Mouse (Mus musculus) liver, postnatal 0 days (tissue): ENCODE results near the gene Uhrf1bp1l. TPM values are rescaled to one million over a fixed set of nuclear protein-coding genes. Genes with fewer than 3 reads are reported as not detected.

Experiments
- ATAC-seq: fragments of 200-750 bp; cut with Nextera tagmentation; 2 replicates; pipeline ENCODE4 v1.8.0; 2017; ENCODE audit warnings: mild to moderate bottlenecking, moderate library complexity
- DNase-seq: peaks from one replicate; pipeline ENCODE4 v3.0.0-alpha.2; 2016
- H3K27ac ChIP-seq: fragments of 300-500 bp; sonication (generic); 2 replicates; pipeline ENCODE4 v1.5.1; 2014; ENCODE audit warnings: antibody characterized with exemption, moderate library complexity, mild to moderate bottlenecking, low read depth
- H3K27me3 ChIP-seq: fragments of 300-500 bp; sonication (generic); 2 replicates; pipeline ENCODE4 v1.6.1; 2014; ENCODE audit warnings: low read length, control low read depth, mixed read lengths; ENCODE audit not compliant: insufficient read depth
- H3K36me3 ChIP-seq: fragments of 300-500 bp; sonication (generic); replicated peaks from 2 replicates; pipeline ENCODE4 v1.6.1; 2014; ENCODE audit warnings: mild to moderate bottlenecking, control low read depth, low read length, moderate library complexity, mixed read lengths; ENCODE audit not compliant: insufficient read depth
- H3K4me1 ChIP-seq: fragments of 300-500 bp; sonication (generic); 2 replicates; pipeline ENCODE4 v1.6.1; 2014; ENCODE audit warnings: antibody characterized with exemption, mild to moderate bottlenecking, control low read depth; ENCODE audit not compliant: insufficient read depth
- H3K4me2 ChIP-seq: fragments of 300-500 bp; sonication (generic); 2 replicates; pipeline ENCODE4 v1.6.1; 2014; ENCODE audit warnings: low read depth, mild to moderate bottlenecking, low read length, moderate library complexity, mixed read lengths
- H3K4me3 ChIP-seq: fragments of 300-500 bp; sonication (generic); 2 replicates; pipeline ENCODE4 v1.5.1; 2014; ENCODE audit warnings: low read depth, low read length
- H3K9ac ChIP-seq: fragments of 300-500 bp; sonication (generic); replicated peaks from 2 replicates; pipeline ENCODE4 v1.6.1; 2014; ENCODE audit warnings: mild to moderate bottlenecking, moderate library complexity
- H3K9me3 ChIP-seq: fragments of 300-500 bp; sonication (generic); 2 replicates; pipeline ENCODE4 v1.6.1; 2016; ENCODE audit warnings: mild to moderate bottlenecking, control low read depth, low read length, mixed read lengths
- CTCF ChIP-seq: sonication (generic); IDR thresholded peaks from 2 replicates; pipeline ENCODE4 v1.5.1; 2016; ENCODE audit warnings: antibody characterized with exemption, low read depth
- EP300 ChIP-seq: IDR thresholded peaks from 2 replicates; pipeline ENCODE4 v1.6.1; 2016; ENCODE audit warnings: antibody characterized with exemption, low read depth, mild to moderate bottlenecking
- WGBS: fragments of 180-500 bp; shearing (Covaris S2); extraction: QIAGEN DNeasy Blood & Tissue Kit; methylation state at CpG from one replicate; pipeline ENCODE4 v1.1.7; 2014; ENCODE audit not compliant: insufficient replicate concordance; 5-methylcytosine and 5-hydroxymethylcytosine counted together
- polyA plus RNA-seq: library from polyadenylated mRNA; unstranded; fragments of >200 nt; fragmentation: Nextera tagmentation; extraction: Ambion mirVana; gene quantifications from 2 replicates; pipeline ENCODE4 v1.2.1, GENCODE M21; 2015

Gene Uhrf1bp1l
- polyA plus RNA-seq, 1 experiment from 2014 or later, result 14.7 TPM

GRCm38 (mm10) chr10:89838834-89839233 is 94.0 kb downstream of the Uhrf1bp1l start:
- no peaks in the 10 kb centered on the region for H3K9me3 ChIP-seq
- H3K36me3 ChIP-seq, result no peaks in the 10 kb centered on the region
- no peaks in the 10 kb centered on the region for H3K27me3 ChIP-seq
- WGBS, result 57% methylated on average over 3 of the region's 3 CpGs
- no peak for TF ChIP-seq CTCF
- TF ChIP-seq EP300, result no peak
- no peak overlapping the region for H3K4me2 ChIP-seq
- H3K4me1 ChIP-seq, result no peaks in the 10 kb centered on the region
- no peak overlapping the region for H3K9ac ChIP-seq
- H3K27ac ChIP-seq, result no peak overlapping the region
- DNase-seq, result no peak
- H3K4me3 ChIP-seq, result no peak overlapping the region
- peak; percentile 64 for ATAC-seq

- DNase-seq, result no peak
- Histone ChIP-seq H3K9me3 (0 out of 2 replicates have a peak, but pooled peaks cover 2% of the 10 kb centered on the region), H3K36me3 (no peaks in the 10 kb centered on the region), H3K27ac (no peak overlapping the region), H3K4me1 (no peaks in the 10 kb centered on the region), H3K4me2 (no peak overlapping the region), H3K4me3 (no peak overlapping the region), H3K9ac (no peak overlapping the region), H3K27me3 (no peaks in the 10 kb centered on the region)
- TF ChIP-seq EP300 (no peak), CTCF (no peak)
- WGBS, result 77% methylated on average over 6 of the region's 6 CpGs
- no peak for ATAC-seq
Observed at GRCm38 (mm10) chr10:89850951-89851350, 106.2 kb downstream of the Uhrf1bp1l start.

GRCm38 (mm10) chr10:89855251-89855875 is 110.6 kb downstream of the Uhrf1bp1l start:
- no peaks in the 10 kb centered on the region for H3K4me1 ChIP-seq
- ATAC-seq, result no peak
- WGBS, result 78% methylated on average over 5 of the region's 5 CpGs
- H3K9me3 ChIP-seq, result no peaks in the 10 kb centered on the region
- TF ChIP-seq EP300, result no peak
- no peaks in the 10 kb centered on the region for H3K36me3 ChIP-seq
- no peak overlapping the region for H3K27ac ChIP-seq
- H3K4me3 ChIP-seq, result no peak overlapping the region
- DNase-seq, result no peak
- no peak overlapping the region for H3K9ac ChIP-seq
- H3K27me3 ChIP-seq, result no peaks in the 10 kb centered on the region
- H3K4me2 ChIP-seq, result no peak overlapping the region

- H3K4me1 ChIP-seq, result no peaks in the 10 kb centered on the region
- H3K4me2 ChIP-seq, result no peak overlapping the region
- 83% methylated on average over 7 of the region's 7 CpGs for WGBS
- TF ChIP-seq EP300 (no peak), CTCF (no peak)
- no peaks in the 10 kb centered on the region for H3K9me3 ChIP-seq
- no peak overlapping the region for H3K4me3 ChIP-seq
- no peaks in the 10 kb centered on the region for H3K36me3 ChIP-seq
- no peak overlapping the region for H3K9ac ChIP-seq
- no peak for ATAC-seq
- H3K27me3 ChIP-seq, result no peaks in the 10 kb centered on the region
- H3K27ac ChIP-seq, result no peak overlapping the region
- DNase-seq, result no peak
Observed at GRCm38 (mm10) chr10:89856286-89856685, 111.5 kb downstream of the Uhrf1bp1l start.

GRCm38 (mm10) chr10:89868211-89868610 is 123.4 kb downstream of the Uhrf1bp1l start:
- TF ChIP-seq CTCF (no peak), EP300 (no peak)
- no peak overlapping the region for H3K27ac ChIP-seq
- H3K9me3 ChIP-seq, result no peaks in the 10 kb centered on the region
- H3K4me2 ChIP-seq, result no peak overlapping the region
- WGBS, result 71% methylated on average over 4 of the region's 4 CpGs
- peaks cover 18% of the 10 kb centered on the region for H3K27me3 ChIP-seq
- no peaks in the 10 kb centered on the region for H3K36me3 ChIP-seq
- no peak for ATAC-seq
- DNase-seq, result no peak
- no peak overlapping the region for H3K9ac ChIP-seq
- 0 out of 2 replicates have a peak, but pooled peaks cover under 1% of the 10 kb centered on the region for H3K4me1 ChIP-seq
- no peak overlapping the region for H3K4me3 ChIP-seq

- peaks cover 24% of the 10 kb centered on the region for H3K27me3 ChIP-seq
- 0 out of 2 replicates have a peak, but pooled peaks cover 2% of the 10 kb centered on the region for H3K4me1 ChIP-seq
- no peak overlapping the region for H3K4me3 ChIP-seq
- no peak for TF ChIP-seq EP300
- no peak for TF ChIP-seq CTCF
- H3K9me3 ChIP-seq, result no peaks in the 10 kb centered on the region
- no peak for ATAC-seq
- H3K36me3 ChIP-seq, result no peaks in the 10 kb centered on the region
- DNase-seq, result no peak
- 47% methylated on average over 3 of the region's 3 CpGs for WGBS
- no peak overlapping the region for H3K27ac ChIP-seq
- H3K4me2 ChIP-seq, result no peak overlapping the region
- no peak overlapping the region for H3K9ac ChIP-seq
Observed at GRCm38 (mm10) chr10:89868836-89869235, 124.0 kb downstream of the Uhrf1bp1l start.

Other genes with a start within 250 kb of the Uhrf1bp1l start
- gene Nr1h4, start 211.4 kb upstream of the Uhrf1bp1l start, polyA plus RNA-seq, result 35.9 and 43.5 TPM in 2 replicates
- 0.11 and 0.15 TPM in 2 replicates for gene Slc17a8, start 123.7 kb upstream of the Uhrf1bp1l start, polyA plus RNA-seq
- gene Scyl2, start 58.7 kb upstream of the Uhrf1bp1l start, polyA plus RNA-seq, result 3.5 and 4.8 TPM in 2 replicates
- gene Actr6, start 12.7 kb upstream of the Uhrf1bp1l start, polyA plus RNA-seq, result 19.2 and 19.9 TPM in 2 replicates
- 0.04 TPM in 1 of 2 replicates, not detected in the other for gene Anks1b, start 128.5 kb downstream of the Uhrf1bp1l start, polyA plus RNA-seq